Mouse (Mus musculus): ENCODE measurements around the gene Col4a1.

DNA sequence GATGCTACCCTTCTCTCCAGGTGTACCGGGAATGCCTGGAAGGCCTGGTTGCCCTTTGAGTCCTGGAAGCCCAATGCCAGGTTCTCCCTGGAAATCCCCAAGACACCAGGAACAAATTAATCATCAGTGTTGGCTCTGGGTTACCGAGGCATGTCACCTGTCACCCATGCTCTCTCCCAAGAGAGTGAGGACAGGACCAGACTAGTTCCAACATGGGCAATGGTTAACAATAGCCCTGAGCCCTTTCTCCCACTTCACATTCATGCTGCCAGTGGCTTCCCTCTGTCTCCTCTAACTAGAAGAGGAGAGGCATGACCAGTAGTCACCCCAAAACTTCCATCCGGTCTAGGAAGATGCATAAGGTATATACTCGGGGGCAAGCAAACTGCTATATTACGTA lies 91.3 kb downstream of the Col4a1 start:
- TF ChIP-seq CTCF (IDR thresholded peaks at IDR 0.05; ENCODE audit: extremely low read depth, insufficient read length, insufficient replicate concordance, low read depth, low read length) = no peak
- TF ChIP-seq POLR2A (IDR thresholded peaks at IDR 0.05; ENCODE audit: low read depth, low read length) = no peak

All from small intestine, adult 2 months (tissue).